Mouse (Mus musculus) CD4-positive, CD25-positive, alpha-beta regulatory T cell, adult 4 months (primary cell): ENCODE data around the gene Glrx5. TPM values are rescaled to one million over a fixed set of nuclear protein-coding genes. Genes with fewer than 3 reads are reported as not detected.

ENCODE experiments used
- ATAC-seq: one replicate; pipeline ENCODE4 v1.8.0; 2017
- polyA plus RNA-seq, 2 experiments: library from polyadenylated mRNA; unstranded; fragments of 100-300 nt; shearing (Covaris generic); gene quantifications; one replicate each; pipeline ENCODE4 v1.2.1; 2017

The Glrx5 gene
- polyA plus RNA-seq, 2 experiments from 2014 or later = 3.3 to 8.5 TPM

- ATAC-seq = no peak
These were observed 41.2 kb downstream of the Glrx5 start for GRCm38 (mm10) chr12:105073708-105074107.

GRCm38 (mm10) chr12:105075496-105075895, 43.0 kb downstream of the Glrx5 start:
- no peak for ATAC-seq

GRCm38 (mm10) chr12:105076511-105076910, 44.0 kb downstream of the Glrx5 start:
- ATAC-seq = no peak

GRCm38 (mm10) chr12:105077232-105077631, 44.7 kb downstream of the Glrx5 start:
- ATAC-seq = no peak

GRCm38 (mm10) chr12:105084171-105084570, 51.7 kb downstream of the Glrx5 start:
- no peak for ATAC-seq

GRCm38 (mm10) chr12:105084816-105085215, 52.3 kb downstream of the Glrx5 start:
- ATAC-seq = no peak

- ATAC-seq = no peak
These were observed 52.8 kb downstream of the Glrx5 start for GRCm38 (mm10) chr12:105085296-105085695.

- ATAC-seq = no peak
These were observed 54.3 kb downstream of the Glrx5 start for GRCm38 (mm10) chr12:105086781-105087180.

- no peak for ATAC-seq
These were observed 54.9 kb downstream of the Glrx5 start for GRCm38 (mm10) chr12:105087353-105087752.

GRCm38 (mm10) chr12:105089231-105089630, 56.7 kb downstream of the Glrx5 start:
- ATAC-seq = no peak

- no peak for ATAC-seq
These were observed 59.1 kb downstream of the Glrx5 start for GRCm38 (mm10) chr12:105091604-105092003.

Other genes with a start within 250 kb of the Glrx5 start
- not detected for gene Clmn, start 167.6 kb upstream of the Glrx5 start, polyA plus RNA-seq
- gene Syne3, start 22.9 kb upstream of the Glrx5 start, polyA plus RNA-seq = 1 to 10 TPM; 1.6 to 5.5 TPM
- not detected for gene Tcl1b2, start 113.3 kb downstream of the Glrx5 start, polyA plus RNA-seq
- not detected for gene Tcl1b1, start 127.0 kb downstream of the Glrx5 start, polyA plus RNA-seq
- gene Tcl1b5, start 143.7 kb downstream of the Glrx5 start, polyA plus RNA-seq = not detected
- gene Tcl1b3, start 158.4 kb downstream of the Glrx5 start, polyA plus RNA-seq = not detected
- not detected for gene Tcl1b4, start 169.3 kb downstream of the Glrx5 start, polyA plus RNA-seq
- not detected for gene Tcl1, start 190.1 kb downstream of the Glrx5 start, polyA plus RNA-seq